Mouse (Mus musculus): ENCODE results near the gene Ccn1. TPM values are rescaled to one million over a fixed set of nuclear protein-coding genes. Genes with fewer than 3 reads are reported as not detected.

The Ccn1 gene
- not detected in 4 replicates for total RNA-seq (2023; ENCODE audit: inconsistent age)

DNA sequence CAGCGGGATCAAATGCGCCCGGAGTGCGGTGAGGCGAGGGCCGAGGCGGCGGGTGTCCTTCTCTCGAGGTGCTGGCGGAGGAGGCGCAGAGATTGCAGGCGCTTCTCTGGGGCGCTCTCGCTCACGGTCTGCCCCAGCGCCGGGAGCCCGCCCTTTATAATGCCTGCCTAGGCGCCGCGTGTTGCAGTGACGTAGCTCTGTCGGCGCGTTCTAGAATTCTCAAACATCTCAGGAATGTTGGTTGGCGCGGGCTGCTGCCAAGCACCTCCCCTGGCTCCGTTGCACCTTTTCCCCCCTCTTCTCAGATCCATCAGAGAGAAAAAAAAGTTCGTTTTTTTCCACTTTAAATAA lies at the start of gene Ccn1:
Gene Ccn1 (minus strand): TSS at position 130 of the 351 bp plus-strand sequence.

Other genes starting within 250 kb of the Ccn1 start
- gene Znhit6, start 73.8 kb downstream of the Ccn1 start, total RNA-seq (2023; ENCODE audit: inconsistent age): 13.7 to 24.6 TPM (median 19.4 TPM) in 4 replicates
- gene Ddah1, start 108.7 kb upstream of the Ccn1 start, total RNA-seq (2023; ENCODE audit: inconsistent age): not detected in 4 replicates